Mouse (Mus musculus) Patski (cell line): ENCODE measurements around the gene Gm20869. TPM values are rescaled to one million over a fixed set of nuclear protein-coding genes. Genes with fewer than 3 reads are reported as not detected.
"Not testable (repeated sequence)": the region's sequence is repeated elsewhere in the genome, so short reads cannot be mapped to it uniquely, and the experiment has no call there.

Source experiments
- ATAC-seq: fragments of 100-300 bp; one replicate; pipeline ENCODE4 v1.8.0; 2021
- CTCF ChIA-PET: fragments of 350-600 bp; sonication (Branson Sonifier 250); formaldehyde crosslinking; loops from one replicate; lab custom pipeline; 2022; ENCODE audit warnings: inconsistent platforms; lab: Charles Lee
- POLR2A ChIA-PET: fragments of 350-600 bp; sonication (Branson Sonifier 250); formaldehyde crosslinking; loops from one replicate; lab custom pipeline; 2022; ENCODE audit warnings: antibody characterized with exemption, inconsistent platforms; lab: Charles Lee
- DNase-seq: peaks from one replicate; pipeline ENCODE4 v3.0.0-alpha.2; 2011; ENCODE audit warnings: low read depth, low spot score
- H3K27me3 ChIP-seq: fragments of 371-371 bp; one replicate; pipeline ENCODE4 v1.5.1; 2021
- in situ Hi-C: fragments of 300-500 bp; cut with MboI; formaldehyde crosslinking; loops from 3 replicates; pipeline ENCODE4 v1.11.1; 2018; ENCODE audit warnings: low pct_unique_long_range_greater_than_20kb, mixed read lengths
- polyA plus RNA-seq: library from polyadenylated mRNA; unstranded; gene quantifications from one replicate; pipeline ENCODE4 v1.2.3, GENCODE M21; 2021

Gm20869 gene
- polyA plus RNA-seq, result not detected

DNA sequence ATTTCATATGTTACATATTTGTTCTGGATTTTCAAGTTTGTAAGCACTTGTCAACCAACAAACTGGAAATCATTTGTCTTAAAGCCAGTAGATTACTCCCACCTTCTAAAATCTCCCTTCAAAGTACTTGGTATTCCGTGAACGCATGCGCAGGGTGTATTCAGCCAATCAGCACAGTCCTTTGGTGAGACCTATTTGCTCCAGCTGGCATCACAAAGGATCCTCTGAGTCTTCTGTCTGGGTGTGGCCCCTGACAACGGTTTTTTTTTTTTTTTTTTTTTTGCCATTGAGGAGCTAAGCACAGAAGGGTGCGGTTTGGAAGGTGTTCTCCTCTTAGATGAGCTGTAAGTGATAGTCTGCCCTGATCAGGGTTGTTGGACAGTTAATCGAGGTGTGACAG is at the start of gene Gm20869:
TSS of gene Gm20869 (plus strand) at position 301 of the 400 bp plus-strand sequence.
- DNase-seq, CTCF ChIA-PET, POLR2A ChIA-PET, in situ Hi-C loops, H3K27me3 ChIP-seq, ATAC-seq: not testable (repeated sequence)

Other genes starting within 250 kb of the Gm20869 start
- gene Gm20870, start 222.6 kb downstream of the Gm20869 start, polyA plus RNA-seq, result not detected